Mouse (Mus musculus) MEL (cell line): ENCODE measurements around the gene 2900011O08Rik.

ENCODE experiments used
- CTCF ChIP-seq, 3 experiments: IDR thresholded peaks in 2 of 3; conservative IDR thresholded peaks in 1 of 3; 2 replicates each; pipeline ENCODE4 v1.5.1; 2011 to 2012; ENCODE audit warnings: low read length in 3 of 3, low read depth in 2 of 3, mild to moderate bottlenecking in 2 of 3, improper control_type of control experiment in 1 of 3, inconsistent platforms in 1 of 3, mixed read lengths in 1 of 3, moderate library complexity in 1 of 3; ENCODE audit not compliant: control insufficient read depth in 1 of 3, insufficient read depth in 1 of 3, poor library complexity in 1 of 3, severe bottlenecking in 1 of 3
- GATA1 ChIP-seq: IDR thresholded peaks from 2 replicates; pipeline ENCODE4 v1.6.1; 2011; ENCODE audit warnings: low read depth, low read length, improper control_type of control experiment
- HCFC1 ChIP-seq: IDR thresholded peaks from 2 replicates; pipeline ENCODE4 v1.6.1; 2012; ENCODE audit warnings: low read depth, mild to moderate bottlenecking, inconsistent platforms, low read length, improper control_type of control experiment, moderate library complexity
- JUND ChIP-seq: IDR thresholded peaks from 2 replicates; pipeline ENCODE4 v1.6.1; 2011; ENCODE audit warnings: low read depth, mild to moderate bottlenecking, improper control_type of control experiment, low read length
- MAFK ChIP-seq: IDR thresholded peaks from 2 replicates; pipeline ENCODE4 v1.6.1; 2011; ENCODE audit warnings: low read depth, mild to moderate bottlenecking, low read length, improper control_type of control experiment, borderline replicate concordance
- MAX ChIP-seq: IDR thresholded peaks from 2 replicates; pipeline ENCODE4 v1.6.1; 2011; ENCODE audit warnings: low read length, improper control_type of control experiment
- POLR2A ChIP-seq, 2 experiments: IDR thresholded peaks; 2 replicates each; pipeline ENCODE4 v1.6.1; 2011 to 2012; ENCODE audit warnings: low read length in 2 of 2, mild to moderate bottlenecking in 2 of 2, control low read depth in 1 of 2, improper control_type of control experiment in 1 of 2, low read depth in 1 of 2, moderate library complexity in 1 of 2; ENCODE audit not compliant: control insufficient read depth in 1 of 2, insufficient read depth in 1 of 2, poor library complexity in 1 of 2
- POLR2AphosphoS2 ChIP-seq: IDR thresholded peaks from 2 replicates; pipeline ENCODE4 v1.6.1; 2011; ENCODE audit warnings: low read length, improper control_type of control experiment
- RCOR1 ChIP-seq: IDR thresholded peaks from 2 replicates; pipeline ENCODE4 v1.6.1; 2012; ENCODE audit warnings: low read depth, mild to moderate bottlenecking, inconsistent platforms, low read length, improper control_type of control experiment
- TBP ChIP-seq: IDR thresholded peaks from 2 replicates; pipeline ENCODE4 v1.8.0; 2011; ENCODE audit warnings: low read depth, low read length, improper control_type of control experiment
- TCF12 ChIP-seq: IDR thresholded peaks from 2 replicates; pipeline ENCODE4 v1.6.1; 2014; ENCODE audit warnings: low read depth, mild to moderate bottlenecking, inconsistent platforms, low read length, improper control_type of control experiment, moderate library complexity
- USF1 ChIP-seq: IDR thresholded peaks from 2 replicates; pipeline ENCODE4 v1.6.1; 2014; ENCODE audit warnings: low read depth, mild to moderate bottlenecking, inconsistent platforms, low read length, improper control_type of control experiment, moderate library complexity
- ZC3H11A ChIP-seq: IDR thresholded peaks from 2 replicates; pipeline ENCODE4 v1.6.1; 2012; ENCODE audit warnings: low read depth, mild to moderate bottlenecking, inconsistent platforms, low read length, improper control_type of control experiment

- TF ChIP-seq POLR2A (IDR thresholded peaks at IDR 0.05; ENCODE audit: control insufficient read depth in 1 of 2, insufficient read depth in 1 of 2, low read depth in 1 of 2, low read length in 2 of 2, poor library complexity in 1 of 2) (no peak), MAX (no peak), CTCF (IDR thresholded peaks at IDR 0.05 in 2 of 3, conservative IDR thresholded peaks at IDR 0.05 in 1 of 3; ENCODE audit: control insufficient read depth in 1 of 3, insufficient read depth in 1 of 3, low read depth in 2 of 3, low read length in 3 of 3, poor library complexity in 1 of 3, severe bottlenecking in 1 of 3) (no peak), HCFC1 (no peak), MAFK (no peak), TCF12 (no peak), USF1 (no peak), ZC3H11A (no peak), POLR2AphosphoS2 (no peak), TBP (no peak), RCOR1 (no peak), GATA1 (no peak), JUND (no peak)
Measured at GRCm38 (mm10) chr16:13969096-13969495, 17.3 kb upstream of the 2900011O08Rik start.
